Mouse (Mus musculus): ENCODE measurements at regions not wholly inside any gene's neighbourhood (a gene's known extent, or its start where the extent isn't known, plus 50 kb on each side); places are given as distances from the start of the nearest gene placed in this dataset.

DNA sequence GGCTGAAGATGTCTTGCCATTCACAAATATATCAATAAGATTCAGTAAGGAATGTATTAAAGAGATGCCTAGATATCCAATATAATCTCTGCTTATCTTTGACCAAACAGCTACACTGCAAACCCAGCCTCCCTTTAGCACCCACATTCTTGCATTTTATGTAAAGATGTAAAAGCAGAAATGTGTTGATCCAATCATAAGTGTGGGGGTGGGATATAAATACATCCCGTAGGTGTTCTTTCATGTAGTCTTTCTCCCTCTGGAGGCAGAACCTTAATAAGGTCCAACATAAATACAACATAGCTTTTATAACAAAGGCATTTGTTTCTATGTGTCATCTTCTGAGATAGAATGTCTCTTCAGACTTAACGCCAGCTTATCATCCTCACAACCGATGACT, 637.1 kb upstream of the Flrt2 start:
- no peak for DNase-seq

GRCm38 (mm10) chr12:95056926-95057325, 635.1 kb upstream of the Flrt2 start:
- peak; percentile 4 to 50 for DNase-seq

DNA sequence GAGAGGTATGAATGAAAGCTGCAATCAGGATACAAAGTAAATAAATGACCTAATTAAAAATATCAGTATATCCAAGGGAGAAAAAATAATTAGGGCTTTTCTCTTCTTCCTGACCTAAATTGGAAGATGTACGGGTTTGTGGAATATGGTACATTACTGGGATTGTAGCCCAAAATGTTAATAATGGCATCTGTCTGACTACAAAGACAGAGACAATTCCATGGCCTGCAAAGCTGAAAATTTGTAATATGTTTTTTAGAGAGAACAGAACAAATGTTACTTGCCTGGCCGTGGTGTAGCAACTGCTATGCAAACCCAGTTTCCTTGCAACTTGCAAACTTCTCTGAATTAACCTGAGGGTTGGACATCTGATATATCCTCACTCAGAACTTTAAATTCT, 632.6 kb upstream of the Flrt2 start:
- DNase-seq = no peak

GRCm38 (mm10) chr12:95072307-95072706, 619.7 kb upstream of the Flrt2 start:
- no peak for DNase-seq

- DNase-seq = no peak
These were observed 572.6 kb upstream of the Flrt2 start for GRCm38 (mm10) chr12:95119223-95119952.

DNA sequence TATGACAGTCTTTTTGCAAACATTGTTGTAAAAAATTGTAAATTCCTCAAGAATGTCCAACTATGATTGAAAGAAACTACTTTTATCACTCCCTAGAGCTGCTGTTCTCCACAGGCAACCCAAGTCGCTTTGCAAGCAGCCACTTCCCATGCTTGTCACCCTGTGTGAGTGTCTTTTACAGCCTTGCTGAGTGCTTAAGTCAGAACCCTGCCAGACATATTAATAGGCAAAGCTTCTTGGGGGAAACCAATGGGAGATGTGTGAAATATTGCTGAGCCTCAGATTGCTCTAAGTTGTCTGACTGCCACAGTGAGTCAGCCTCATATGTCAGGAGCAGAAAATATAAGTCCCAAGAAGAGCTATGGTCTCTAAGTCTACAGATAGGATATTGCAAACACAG, 559.2 kb upstream of the Flrt2 start:
- no peak for DNase-seq

DNA sequence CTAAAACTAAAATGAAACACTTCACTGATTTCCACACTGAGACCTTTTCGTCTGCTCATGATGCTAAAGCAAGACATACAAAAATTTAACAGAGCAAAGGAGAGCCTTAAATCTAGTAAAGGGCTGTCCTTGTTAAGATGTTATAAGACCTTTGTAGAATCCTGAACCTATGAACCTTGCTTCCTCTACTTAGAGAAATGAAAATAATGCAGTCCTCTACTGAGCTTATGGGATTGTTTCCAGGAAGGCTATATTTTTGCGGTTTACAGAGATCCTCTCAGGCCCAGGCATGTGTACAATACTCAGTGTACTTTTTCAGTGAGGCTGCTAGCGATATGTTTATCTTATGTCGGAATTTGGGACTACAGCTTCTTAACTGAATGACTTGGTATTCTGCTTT, 558.5 kb upstream of the Flrt2 start:
- no peak for DNase-seq

GRCm38 (mm10) chr12:95138167-95138566, 553.9 kb upstream of the Flrt2 start:
- no peak for DNase-seq

DNA sequence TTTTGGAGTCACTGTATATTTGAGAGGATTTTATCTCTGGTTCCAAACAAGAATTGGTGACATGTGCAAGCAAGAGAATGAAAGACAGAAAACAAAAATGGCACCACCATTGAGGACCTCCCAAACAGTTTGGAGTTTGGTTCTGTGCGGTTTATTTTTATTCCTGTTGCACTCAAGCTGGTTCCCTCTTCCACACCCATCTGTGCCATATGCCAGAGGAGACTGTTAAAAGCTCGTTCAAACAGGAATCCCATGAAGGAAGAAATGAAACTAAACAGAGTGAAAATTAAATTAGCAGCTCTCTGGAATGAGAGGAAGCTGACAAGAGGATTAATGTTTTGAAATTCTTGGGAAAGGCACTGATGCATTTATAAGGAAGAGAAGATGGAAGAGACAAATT, 521.0 kb upstream of the Flrt2 start:
- no peak for DNase-seq

DNA sequence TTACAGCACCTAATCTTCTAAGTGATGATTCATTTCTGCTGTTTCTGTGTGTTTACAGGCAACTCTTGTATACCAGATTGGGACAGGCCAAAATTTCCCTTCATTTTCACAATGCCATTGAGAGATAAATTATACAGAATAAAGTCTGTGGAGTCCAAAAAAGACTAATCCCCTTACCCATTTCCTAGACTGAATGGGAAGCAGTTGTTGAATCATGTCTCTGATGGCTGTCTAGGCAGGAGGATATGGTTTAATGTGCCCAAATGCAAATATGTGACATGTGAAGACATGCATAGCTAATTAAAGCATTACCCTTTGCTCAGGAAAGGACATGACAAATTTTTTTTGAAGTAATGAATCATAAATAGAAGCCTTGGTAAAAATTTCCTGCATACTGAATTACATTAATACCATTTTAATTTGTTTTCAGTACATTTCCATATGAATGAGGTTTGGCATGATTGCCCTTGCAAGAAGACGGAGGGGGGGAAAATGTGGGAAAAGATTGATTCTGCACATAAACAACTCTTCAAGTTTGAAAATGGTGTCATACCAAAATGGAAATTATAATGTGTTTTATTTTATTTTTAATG, 518.1 kb upstream of the Flrt2 start:
- no peak for DNase-seq

DNA sequence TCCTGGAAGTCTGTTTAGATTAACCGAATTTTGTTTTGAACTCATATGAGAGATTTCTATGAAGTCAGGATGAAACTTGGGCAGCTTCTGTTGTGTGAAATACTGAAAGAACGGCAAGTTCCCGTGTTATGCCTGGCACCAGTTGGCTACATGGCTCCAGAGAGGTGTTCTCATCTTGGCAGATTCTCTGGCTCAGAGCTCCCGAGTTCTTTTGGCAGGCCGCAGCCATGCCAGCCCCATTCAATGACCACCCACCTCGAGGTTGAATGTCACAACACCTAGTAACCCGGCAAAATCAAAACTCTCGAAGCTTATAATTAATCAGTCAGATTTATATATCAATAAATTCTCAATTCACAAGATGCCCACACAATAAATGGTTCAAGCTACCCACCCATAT, 489.5 kb upstream of the Flrt2 start:
- DNase-seq = peak; percentile 30 to 49

- no peak for DNase-seq
These were observed 486.9 kb upstream of the Flrt2 start for GRCm38 (mm10) chr12:95205081-95205480.

DNA sequence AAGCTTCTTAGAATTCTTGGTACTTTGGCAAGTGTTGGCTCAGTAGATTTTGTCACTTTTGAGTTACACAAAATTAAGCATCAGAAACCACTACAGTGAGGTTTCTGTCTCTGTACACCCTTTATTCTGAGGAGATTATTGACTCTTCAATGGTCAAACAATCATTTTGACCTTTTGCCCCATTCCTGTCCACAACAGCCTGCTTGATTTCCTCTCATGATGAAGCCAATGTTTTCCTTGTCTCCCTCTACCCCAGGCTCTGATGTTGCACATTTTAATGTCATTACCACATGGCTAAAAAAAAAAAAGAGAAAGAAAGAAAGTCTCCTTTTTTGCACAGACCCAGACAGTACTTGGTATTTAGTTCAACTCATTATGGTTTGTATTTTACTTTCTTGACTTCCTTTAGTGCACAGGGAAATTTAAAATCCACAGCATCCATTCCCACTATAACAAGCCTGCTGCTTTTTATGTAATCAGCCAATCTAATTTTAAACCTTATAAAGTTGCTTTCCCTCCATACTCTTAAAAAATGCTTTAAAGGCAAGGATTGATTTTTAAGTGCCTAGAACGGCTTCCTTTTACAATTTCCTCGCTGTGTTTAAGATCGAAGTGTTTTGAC, 452.8 kb upstream of the Flrt2 start:
- DNase-seq = no peak

- DNase-seq = no peak
These were observed 424.8 kb upstream of the Flrt2 start for GRCm38 (mm10) chr12:95267187-95267586.

- DNase-seq = no peak
These were observed 386.6 kb upstream of the Flrt2 start for GRCm38 (mm10) chr12:95305386-95305785.

DNA sequence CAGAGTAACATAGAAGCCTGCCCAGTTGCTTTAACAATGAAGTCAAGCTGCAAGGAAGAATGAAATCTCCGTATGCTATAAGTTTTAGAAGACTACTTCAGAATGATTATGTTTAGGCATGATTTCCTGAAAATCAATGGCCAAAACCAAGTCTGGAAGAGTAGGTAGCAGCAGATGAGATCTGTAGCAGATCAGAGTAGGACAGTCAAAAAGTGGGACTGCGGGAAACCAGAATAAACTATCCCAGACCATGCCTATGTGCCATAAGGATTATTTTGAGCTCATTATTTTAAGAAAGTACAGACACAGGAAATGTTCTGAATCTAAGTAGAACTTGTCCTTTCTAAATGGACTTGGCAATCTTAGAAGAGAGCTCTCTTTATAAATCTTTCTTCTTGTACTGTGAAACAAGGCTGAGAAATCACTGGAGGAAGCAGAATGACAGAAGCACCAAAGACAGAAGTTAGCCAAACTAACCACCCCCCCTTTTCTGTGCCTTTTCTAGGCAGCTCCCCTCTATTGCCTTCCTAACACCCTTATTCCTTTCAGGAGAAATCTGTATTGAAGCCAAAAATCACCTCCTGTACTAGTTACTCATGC, 376.8 kb upstream of the Flrt2 start:
- DNase-seq = no peak

GRCm38 (mm10) chr12:95316820-95317219, 375.2 kb upstream of the Flrt2 start:
- peak; percentile 9 to 12 for DNase-seq

DNA sequence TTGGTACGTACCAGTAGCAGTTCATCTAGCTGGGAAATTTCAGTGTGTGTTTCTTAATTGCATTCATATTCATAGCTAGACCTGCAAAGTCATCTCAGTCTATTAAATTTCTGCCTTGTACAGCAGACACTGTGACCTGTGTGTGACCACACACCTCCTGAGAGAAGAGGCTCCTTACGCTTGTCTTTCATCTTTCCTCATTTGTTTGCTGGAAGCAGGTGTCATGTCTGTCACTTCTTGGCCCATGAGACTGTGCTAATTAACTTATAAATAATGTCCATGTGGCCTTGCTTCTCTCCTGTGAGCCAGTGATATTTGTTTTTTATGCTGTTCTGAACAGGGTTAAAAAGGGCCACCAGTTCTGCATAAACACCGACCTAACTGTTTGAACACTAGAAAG, 370.3 kb upstream of the Flrt2 start:
- DNase-seq = peak in 1 of 2 experiments; percentile 1

GRCm38 (mm10) chr12:95329666-95330065, 362.4 kb upstream of the Flrt2 start:
- DNase-seq = no peak

DNA sequence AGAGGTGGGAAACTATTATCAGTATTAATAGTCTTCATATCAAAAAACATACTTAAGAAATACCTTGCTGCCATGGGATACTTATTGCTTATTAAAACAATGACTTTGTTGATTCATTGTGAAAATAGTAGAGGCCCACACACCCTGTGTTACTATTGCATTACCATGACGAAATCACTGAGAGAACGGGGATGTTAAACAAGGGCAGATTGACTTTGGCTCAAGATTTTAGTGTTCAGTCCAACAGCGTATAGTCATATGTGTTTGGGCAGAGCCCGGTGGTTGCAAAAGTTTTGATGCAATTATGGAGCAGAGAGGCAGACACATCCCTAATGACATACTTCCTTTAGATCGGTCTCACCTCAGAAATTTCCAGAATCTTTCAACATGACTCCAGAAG, 344.2 kb upstream of the Flrt2 start:
- no peak for DNase-seq

DNA sequence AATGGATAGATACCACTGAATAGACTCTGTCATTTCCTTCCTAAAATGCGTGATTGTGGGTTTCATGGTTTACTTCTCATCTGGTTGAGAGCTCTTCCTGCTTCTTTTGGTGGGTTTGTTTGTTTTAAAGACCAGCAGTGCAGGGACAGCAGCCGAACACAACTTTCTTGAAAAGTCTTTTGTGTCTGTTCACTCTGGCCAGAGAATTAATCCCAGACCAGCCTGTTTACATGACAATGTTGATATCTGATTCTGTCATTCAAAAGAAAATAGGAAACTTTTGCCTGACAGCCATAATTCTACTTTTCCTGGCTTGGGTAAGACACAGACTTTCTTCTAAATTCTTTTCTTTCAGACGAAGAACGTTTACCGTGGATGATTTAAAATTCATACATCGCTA, 336.9 kb upstream of the Flrt2 start:
- DNase-seq = no peak

DNA sequence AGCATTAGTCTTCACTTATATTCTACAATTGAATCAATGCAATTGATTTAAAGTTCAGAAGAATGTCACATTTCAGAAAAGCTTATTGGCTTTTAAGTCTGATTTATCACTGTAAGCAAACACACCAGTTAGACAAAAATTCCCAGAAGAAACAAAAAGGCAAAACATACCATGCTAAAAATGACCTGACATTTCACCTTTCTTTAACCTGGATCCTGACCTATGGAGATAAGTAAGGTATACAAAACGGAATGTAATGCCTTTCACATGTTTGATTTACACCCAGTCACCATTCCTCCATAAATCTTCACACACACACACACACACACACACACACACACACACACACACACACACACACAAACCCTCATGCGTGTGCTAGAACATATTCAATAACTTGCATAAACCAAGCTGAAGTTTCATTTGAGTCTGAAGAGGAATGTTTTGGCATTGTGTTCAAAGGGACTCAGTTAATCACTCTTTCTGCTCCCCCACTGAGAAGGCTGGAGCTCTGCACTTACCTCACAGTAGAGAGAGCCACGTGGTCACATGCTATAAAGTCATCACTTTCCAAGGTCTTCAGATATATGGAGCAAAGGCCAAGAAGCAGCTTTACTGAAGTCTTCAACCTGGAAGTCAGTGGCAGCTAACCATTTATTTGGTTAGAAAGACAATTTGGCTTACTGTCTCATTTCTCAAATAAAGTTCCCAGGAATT, 307.6 kb upstream of the Flrt2 start:
- DNase-seq = no peak

- DNase-seq = no peak
These were observed 306.3 kb upstream of the Flrt2 start for GRCm38 (mm10) chr12:95385688-95386087.
